Mouse (Mus musculus): ENCODE results near the gene Mtus2.
A peak's percentile ranks its signal among the peaks of the same experiment; 100 is the strongest.
"Not testable (repeated sequence)": the region's sequence is repeated elsewhere in the genome, so short reads cannot be mapped to it uniquely, and the experiment has no call there.

Gene Mtus2

DNA sequence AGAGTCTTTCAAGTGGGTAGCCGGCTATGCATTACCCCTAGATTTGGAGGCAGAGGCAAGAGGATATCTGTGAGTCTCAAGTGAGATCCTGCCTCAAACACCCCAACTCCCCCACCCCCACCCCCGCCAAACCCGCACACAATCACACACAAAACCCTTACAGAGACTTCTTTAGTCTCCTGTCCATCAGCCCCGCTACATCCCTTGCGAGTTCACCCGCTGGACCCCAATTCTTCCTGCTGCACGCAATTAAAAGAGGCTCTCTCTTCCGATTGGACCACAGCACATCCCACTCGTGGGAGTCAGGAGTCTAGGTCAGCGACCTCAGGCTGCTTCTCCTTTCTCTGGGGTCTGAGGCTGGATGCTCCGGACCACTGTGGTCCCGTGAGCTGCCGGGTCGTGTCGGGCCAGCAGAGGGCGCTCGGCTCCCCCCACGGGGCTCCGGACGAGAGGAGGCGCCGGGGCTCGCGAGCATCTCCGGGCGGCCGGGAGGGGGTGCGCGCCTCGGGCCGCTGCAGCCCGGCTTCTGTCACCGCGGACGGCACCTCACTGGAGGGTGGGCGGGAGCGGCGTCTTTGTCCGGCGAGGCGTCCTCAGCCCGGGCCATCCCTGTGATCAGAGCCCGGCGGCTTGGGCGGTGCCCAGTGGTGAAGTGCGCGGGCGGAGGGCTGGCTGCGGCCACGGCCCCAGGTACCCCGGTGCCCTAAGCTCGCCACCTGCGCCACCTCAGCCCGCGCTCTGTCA, at the start of gene Mtus2:
Gene Mtus2, plus strand, starts transcription at position 500 of the 744 bp plus-strand sequence.
- peak; percentile 47 for DNase-seq (ENCODE audit: low read depth)

DNA sequence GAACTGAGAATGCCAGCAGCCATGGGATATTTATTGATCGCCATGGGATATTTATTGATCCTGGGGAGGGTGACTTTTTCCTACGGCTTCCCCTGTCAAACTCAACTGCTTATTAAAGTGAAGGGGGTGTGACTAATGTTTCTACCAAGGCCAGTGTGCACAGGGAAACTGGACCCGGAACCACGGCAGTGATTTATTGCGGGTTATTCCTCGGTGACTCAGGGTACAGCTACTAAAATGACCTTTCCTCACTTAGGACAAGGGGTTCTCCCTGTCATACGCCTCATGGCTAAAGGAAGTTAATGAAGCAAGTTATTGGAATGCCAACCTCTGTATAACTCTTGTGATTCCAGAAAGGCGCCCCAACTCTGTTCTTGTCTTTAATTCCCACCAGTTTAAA, 49.3 kb upstream of the Mtus2 start:
- DNase-seq (ENCODE audit: low read depth) = no peak

DNA sequence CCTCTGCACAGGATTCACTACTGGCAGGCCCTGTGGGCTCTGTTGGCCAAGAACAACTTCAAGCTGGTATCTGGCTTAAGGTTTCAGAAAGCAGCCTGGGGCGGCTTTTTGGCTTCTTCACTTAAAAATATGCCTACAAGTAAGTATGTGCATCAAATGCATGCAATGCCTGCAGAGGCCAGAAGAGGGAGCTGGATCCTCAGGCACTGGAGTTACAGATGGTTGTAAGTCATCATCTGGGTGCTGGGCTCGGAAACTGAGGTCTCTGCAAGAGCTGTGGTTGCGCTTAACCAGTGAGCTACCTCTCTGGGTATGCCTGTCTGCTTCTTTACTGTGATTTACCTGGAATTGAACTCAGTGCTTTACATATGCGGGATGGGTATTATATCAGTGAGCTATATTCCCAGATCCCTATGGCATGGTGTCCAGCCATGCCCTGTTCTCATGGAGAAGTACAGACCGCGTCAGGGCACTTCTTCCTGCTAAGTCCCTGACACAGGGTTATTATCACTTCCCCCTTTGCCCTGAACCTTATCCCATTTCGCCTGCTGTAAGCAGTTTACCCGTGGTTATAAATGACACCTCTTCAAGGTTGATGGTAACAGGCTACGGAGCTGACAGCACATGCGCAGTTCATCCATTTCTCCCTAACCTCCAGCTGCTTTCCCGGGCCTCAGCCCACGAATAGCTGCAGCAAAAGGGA, 46.2 kb upstream of the Mtus2 start:
- no peak for DNase-seq (ENCODE audit: low read depth)

DNA sequence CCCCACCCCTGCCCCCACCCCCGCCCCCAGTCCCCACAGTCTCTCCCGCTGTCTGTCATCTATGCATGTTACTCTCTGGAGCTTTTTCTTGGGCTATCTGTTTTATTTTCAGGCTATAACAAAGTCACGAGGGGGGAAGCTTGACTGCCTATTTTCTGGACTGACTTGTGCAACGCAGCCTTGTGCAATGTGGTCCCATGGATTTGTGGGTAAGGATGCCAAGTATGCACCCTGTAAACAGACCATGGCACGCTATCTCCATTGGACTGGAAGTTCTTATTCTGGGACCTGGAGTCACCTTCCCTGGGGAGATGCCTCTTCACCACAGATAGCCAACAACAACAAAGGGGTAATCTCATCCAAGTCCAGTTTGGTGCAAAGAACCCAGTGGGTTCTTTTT, 45.4 kb upstream of the Mtus2 start:
- no peak for DNase-seq (ENCODE audit: low read depth)

DNA sequence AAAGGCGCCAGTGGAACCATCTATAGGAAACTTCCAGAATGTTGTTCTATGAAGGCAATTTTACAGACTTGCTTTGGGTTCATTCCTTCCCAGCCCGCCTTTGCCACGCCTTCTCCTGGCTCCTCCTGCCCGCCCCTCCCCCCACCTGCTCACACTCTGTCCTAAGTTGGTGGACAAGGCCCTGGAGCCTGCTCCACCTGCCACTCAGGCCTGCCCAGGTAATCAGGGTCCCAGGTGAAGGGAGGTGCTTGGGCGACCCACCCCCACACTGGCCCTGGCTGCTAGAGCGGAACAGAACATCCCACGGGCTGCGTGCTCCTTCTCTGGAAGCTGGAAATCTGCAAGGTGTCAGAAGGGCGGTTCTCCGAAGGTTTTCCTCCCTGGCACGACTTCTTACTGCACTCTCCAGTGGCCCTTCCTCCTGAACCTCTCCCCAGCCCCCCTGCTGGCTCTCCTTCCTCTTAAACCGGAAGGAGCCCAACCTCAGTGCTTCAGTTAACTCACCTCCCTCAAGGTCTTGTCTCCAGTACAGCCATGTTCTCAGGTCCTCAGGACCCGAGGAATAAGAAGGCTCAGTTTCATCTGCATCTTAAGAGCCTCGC, 43.8 kb upstream of the Mtus2 start:
- no peak for DNase-seq (ENCODE audit: low read depth)

DNA sequence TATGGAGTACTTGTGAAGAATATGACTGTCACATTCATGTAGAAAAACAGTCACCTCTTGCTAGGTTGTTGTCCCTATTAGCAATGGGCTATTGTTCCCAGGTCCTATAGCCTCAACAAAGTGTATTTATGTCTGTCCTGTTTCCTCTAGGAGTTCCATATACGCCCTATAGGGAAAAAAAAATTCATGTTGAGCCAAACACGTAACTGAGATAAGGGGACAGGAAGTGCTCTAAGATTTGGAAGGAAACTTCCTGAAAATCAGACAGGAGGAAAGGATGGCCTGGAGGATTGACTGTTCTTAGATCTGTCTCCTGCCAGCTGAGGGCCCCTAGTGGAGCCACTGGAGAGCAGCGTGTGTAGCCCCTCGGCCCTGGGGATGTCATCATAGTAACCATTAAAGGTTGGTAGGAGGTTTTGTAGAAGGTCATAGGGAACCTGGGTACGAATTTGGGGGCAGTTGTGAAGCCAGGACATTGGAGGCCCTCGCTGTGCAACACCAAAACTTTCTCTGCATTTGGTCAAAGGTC, 42.0 kb upstream of the Mtus2 start:
- DNase-seq (ENCODE audit: low read depth) = no peak

DNA sequence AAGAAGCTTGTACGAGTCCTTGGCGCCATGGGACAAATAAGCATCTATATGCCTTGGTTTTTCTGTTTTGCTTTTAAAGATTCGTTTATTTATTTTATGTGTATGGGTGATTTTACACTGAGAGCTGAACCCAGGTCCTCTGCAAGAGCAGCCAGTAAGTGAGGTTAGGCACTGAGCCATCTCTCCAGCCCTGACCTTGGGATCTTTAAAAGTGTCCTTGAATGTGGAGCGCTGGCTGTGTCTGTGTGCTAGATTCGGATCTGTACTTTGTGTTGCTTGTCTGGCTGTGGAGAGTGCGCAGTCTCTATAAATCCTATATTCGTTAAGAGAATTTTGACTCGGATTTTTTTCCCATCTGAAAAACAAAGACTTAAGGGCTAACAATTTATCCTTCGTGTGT, 40.9 kb upstream of the Mtus2 start:
- no peak for DNase-seq (ENCODE audit: low read depth)

DNA sequence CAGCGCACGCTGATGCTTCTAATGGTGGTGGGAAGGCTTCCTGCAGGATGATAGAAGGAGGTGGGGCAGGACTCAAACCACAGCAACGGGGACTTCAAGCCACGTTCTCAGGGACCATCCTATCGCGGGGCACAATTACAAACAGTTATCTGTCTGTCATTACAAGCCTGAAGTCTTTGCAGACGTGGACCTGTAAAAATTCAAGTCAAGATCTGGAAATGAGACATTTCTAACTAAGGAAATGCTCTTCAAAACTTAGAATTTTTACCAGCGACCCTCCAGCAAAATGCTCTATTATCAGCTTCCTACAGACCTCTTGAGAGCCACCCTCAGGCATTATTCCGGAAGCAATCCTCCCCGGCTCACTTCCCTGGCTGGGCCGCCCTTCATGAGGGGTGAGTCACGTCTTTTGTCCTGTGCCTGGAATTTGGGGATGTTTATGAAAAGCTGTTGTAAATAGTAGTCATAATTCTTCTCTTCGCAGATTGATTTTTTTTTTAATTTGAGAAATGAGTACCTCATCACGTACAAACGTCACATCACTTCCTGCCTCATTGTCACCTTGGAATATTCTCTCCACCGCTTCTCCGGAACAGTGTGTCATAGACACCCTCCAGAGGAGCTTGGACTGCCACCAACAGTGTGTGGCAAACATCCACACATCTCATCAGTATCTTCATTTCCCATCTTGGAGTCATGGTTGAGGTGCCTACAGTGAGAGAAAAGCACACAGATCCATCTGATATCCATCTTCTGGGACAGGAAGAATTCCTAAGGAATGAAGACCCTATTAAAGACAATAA, 38.9 kb upstream of the Mtus2 start:
- no peak for DNase-seq (ENCODE audit: low read depth)

DNA sequence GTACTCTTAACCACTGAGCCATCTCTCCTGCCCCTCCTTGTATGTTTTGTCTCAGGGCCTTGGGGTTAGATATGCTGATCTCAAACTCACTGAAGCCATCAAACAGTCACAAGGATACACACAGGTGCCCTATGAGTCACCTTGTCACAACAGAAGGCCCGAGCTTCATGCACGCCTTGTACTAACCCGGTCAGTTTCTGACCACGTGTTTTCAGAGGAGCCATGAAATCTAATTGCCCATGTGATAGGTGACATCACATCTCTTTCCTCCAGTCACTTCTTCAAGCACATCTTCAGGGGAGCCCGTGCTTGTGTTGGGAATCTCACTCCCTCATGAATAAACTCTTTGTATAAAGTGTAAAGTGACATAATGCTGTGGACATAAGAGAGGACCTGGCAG, 32.5 kb upstream of the Mtus2 start:
- DNase-seq (ENCODE audit: low read depth) = no peak

DNA sequence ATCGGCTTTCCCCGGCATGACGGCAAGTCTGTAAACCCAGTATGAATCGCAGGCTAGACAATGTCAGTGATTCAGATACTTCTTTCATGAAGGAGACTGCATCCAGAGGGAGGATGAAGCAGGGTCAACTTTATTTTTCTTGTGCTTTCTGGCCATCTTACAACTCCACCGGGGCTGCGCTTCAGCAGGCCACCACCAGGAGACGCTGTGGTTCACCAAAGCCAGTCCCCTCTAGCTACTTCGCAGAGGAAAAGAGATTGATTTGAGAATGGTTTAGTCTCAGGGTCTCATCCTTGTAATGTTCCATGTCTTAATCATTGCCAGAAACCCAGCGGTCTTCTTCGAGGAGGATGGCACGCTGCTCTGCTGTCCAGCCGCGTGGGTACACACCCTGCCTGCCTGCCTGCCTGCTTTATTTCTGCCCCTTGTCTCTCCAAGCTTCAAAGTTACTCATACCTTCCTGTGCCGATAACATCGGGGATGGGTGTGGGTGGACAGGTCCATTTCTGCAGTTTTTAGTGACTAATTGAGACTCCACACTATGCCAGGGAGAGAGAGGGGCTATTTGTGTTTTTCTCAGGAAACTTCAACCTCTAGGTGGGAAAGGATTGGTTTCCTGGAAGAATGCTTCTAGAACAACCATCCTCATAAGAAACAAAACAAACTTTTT, 31.1 kb upstream of the Mtus2 start:
- peak; percentile 28 for DNase-seq (ENCODE audit: low read depth)

DNA sequence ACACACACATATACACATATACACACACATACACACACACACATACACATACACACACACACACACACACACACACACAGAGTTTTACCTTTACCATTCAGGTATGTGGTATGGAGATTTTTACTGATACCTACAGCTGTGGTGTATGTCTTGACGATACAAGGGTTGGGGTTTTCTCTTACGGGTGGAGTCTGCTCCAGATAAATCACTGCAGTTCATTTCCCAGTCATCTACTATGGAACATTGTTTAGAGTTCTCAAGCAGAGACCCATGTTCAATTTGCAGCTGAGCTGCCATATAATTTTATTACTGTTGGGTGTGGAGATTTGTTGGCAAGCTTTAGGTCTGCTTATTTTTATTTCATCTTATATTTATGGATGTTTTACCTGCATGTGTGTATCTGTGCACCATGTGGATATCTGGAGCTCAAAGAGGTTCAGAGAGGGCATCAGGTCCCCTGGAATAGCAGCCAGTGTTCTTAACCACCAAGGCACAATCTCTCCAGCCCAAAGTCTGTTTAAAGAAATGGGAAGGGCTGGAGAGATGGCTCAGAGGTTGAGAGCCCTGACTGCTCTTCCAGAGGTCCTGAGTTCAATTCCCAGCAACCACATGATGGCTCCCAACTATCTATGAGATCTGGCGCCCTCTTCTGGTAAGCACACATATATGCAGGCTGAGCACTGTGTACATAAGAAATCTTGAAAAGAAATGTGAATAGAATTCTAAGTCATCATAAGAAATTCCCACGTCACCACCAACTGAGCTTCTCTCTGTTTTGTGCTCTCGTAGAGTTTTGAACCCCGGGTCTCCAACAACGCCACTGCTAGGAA, 28.2 kb upstream of the Mtus2 start:
- peak; percentile 23 for DNase-seq (ENCODE audit: low read depth)

DNA sequence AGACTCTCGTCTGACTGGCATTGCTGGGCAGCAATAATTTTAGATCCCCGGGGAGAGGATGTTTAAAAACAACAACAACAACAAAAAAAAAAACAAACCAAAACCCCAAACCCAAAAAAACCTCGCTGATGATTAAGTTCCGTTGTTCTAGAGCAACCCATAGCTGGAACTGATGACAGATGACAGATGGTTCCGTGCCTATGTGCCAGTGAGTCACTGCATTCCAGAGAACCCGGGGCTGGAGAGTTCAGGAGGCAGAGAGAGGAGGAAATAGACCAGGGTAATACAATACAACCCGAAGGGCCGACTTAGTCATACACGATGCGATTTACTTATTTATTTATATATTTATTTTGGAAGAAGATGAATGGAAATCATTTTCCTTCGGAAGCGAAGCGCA, 22.0 kb upstream of the Mtus2 start:
- DNase-seq (ENCODE audit: low read depth) = no peak

DNA sequence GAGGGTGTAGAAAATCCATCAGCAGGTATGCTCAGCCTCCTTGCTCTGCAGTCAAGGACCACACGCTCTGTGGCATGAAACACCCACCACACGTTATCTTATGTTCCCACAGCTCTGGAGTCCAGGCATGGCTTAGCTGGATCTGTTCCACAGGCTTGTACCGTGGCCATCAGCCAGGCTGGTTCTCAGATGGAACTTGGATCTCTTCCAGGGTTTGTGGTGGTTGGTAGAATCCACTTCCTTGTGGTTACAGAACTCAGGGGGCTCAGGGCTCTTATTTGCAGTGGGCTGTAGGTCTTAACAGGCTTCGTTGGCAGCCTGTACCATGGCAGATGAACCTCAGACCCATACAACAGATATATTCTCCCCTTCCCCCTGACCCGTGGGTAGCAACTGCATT, 17.9 kb upstream of the Mtus2 start:
- DNase-seq (ENCODE audit: low read depth) = no peak

DNA sequence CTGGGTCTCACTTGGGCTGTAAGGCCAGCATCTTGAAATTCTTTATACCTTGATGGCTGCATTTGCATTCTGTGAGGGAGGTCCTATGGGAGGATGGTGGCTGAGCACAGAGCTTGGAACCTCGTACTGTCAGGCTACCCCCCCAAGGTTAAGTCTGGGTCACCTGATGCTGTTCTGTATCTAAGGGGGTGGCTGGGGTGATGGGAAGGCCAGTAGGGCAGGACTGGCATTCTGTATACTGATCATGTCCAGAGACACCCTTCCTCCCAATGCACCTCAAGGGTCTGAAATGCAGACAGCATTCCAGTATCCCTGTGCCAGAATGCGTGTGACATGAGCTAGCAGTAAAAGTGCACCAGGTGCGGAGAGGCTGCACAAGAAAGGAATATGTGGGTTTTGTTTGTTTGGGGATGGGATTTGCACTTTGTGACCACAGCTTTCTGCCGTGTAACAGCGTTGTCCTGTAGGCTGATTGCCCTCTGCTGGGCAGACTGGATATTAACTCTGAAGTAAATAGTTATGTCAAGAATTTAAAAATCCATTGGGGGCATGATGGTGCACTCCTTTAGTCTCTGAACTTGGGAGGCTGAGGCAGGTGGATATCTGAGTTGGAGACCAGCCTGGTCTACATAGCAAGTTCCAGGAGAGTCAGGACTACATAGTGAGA, 12.0 kb upstream of the Mtus2 start:
- DNase-seq (ENCODE audit: low read depth) = peak; percentile 29

DNA sequence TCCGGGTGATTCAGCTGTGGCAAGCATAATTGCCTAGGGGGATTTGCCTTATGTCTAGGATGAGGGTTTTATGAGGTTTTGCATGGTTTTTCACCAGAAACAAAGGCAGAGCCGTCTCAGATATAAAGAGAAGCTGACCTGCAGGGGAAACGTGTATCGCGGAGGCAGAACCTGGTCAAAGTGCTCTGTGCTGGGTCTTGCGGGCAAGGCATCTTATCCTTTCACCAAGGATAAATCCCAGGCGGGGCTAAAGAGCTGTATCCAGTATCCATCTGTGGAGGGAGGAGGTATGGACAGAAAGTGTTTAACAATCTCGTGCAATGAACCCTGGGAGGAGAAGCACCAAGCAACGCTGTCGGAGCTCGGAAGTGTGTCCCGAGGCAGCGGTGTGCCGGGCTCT, 7.2 kb upstream of the Mtus2 start:
- no peak for DNase-seq (ENCODE audit: low read depth)

DNA sequence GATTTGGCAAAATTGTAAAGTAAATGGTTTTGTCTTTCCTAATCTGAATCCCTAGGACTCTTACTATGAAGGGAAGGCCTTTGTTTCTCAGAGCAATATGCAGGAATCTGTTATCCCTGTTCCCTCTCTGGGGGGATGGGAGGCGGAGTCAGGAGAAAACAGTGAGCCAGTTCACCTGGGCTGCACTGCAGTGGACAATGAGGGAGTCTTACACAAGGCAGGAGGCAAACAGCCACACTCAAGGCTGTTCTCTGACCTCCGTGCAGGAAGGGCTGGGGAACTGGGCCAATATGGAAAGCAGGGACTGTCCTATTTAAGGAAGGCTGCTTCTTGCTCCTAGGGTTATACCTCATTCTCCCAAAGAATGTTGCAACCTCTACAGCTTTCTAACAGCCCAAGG, 5.4 kb upstream of the Mtus2 start:
- DNase-seq (ENCODE audit: low read depth) = no peak

DNA sequence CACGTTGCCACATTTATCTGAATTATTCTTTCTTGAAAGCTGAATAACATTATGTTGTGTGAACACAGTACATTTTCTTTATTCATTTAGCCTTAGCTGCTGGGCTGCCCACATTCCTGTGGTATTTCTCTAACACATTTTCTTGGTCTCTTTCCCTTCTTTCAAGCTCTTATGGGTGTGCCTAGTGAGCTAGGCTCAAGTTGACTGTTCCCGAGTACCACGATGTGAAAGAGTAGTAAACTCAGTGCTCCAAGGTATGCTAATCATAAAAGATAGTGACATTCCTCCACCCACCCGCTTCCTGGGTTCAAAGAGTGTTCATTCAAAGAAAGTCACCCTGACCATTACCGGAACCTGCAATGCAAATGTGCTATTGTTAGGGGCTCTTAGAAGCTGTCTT, 3.9 kb upstream of the Mtus2 start:
- DNase-seq (ENCODE audit: low read depth) = not testable (repeated sequence)

DNA sequence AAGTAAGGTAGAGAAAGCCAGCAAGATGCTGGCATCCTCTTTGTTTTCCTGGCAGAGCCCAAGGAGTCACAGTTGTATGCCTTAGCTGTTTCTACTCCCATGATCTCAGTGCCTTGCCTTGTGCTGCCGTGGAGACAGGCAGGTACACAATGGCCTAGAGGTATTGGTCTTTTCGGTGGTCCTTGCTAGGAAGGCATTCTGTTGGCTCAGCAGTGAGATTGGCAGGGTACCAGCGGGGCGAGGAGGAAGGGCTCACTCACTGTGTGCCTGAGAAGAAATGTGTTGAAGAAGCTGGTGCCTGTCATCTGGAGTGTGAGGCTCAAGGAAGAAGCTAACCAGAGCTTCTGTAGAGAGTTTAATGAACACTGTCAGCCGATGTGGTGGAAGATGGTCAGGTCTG, 1.4 kb upstream of the Mtus2 start:
- DNase-seq (ENCODE audit: low read depth) = no peak

DNA sequence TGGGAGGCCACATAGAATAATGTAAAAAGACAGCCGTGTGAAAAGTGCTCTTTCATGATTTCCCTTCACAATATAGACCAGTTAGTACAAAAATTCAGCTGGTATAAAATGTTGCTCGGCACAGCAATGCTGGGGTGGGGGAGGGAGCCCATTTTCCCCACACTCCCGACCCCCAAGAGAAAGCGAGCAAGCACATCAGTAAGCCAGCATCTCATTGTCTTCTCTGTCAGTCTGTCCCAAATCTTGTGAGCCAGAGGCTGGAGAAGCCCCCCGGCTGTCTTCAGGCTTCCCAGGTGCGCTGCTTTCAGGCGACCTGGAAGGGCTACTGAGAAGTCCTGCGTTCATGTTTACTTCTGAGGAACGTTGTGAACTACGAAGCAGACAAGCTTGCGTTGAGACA, 699 bp upstream of the Mtus2 start:
- DNase-seq (ENCODE audit: low read depth) = no peak

DNA sequence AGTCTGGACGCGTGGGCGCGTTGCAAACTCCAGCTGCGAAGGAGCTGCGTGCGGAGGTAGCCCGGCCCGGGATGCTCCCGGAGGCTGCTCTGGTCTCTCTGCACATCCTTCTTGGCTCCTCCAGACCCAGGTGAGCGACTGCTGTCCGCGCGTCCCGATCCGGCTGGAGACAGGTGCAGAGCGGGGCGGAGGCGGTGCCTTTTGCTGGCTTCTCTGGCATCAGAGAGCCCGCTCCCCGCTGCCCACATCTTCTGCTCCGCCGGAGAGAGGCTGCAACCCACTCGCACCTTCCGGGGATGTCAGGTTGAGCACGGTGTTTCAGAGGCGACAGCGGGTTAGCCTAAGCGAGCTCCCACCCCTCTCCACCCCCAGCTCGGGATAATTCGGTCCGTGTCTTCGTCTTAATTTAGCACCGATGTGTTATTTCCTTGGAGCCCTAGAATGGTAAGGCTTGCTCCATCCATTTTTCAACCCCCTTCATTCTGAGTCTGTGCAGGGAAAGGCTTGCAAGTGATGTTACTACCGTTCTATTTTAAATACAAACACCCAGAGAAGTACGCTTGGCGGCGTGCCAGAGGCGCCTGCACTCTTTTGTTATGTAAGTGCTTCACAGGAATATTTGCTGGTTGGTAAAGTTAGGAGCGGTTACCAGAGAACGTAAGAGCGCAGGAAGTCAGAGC, 612 bp downstream of the Mtus2 start:
- peak; percentile 6 for DNase-seq (ENCODE audit: low read depth)

Data from induced T-regulatory cell, adult 2 months (primary cell).